Mouse (Mus musculus) hindbrain, embryonic 15.5 days (tissue): ENCODE results near the gene Rhox11. TPM values are rescaled to one million over a fixed set of nuclear protein-coding genes. Genes with fewer than 3 reads are reported as not detected.
"Not testable (repeated sequence)": the region's sequence is repeated elsewhere in the genome, so short reads cannot be mapped to it uniquely, and the experiment has no call there.

Source experiments
- ATAC-seq: fragments of 200-750 bp; cut with Nextera tagmentation; 2 replicates; pipeline ENCODE4 v1.8.0; 2017; ENCODE audit warnings: low read depth, moderate number of reproducible peaks, moderate TSS enrichment; ENCODE audit not compliant: low FRiP score
- H3K27ac ChIP-seq: fragments of 300-500 bp; sonication (generic); replicated peaks from 2 replicates; pipeline ENCODE4 v1.5.1; 2015; ENCODE audit warnings: mild to moderate bottlenecking, inconsistent platforms
- H3K27me3 ChIP-seq: fragments of 300-500 bp; sonication (generic); 2 replicates; pipeline ENCODE4 v1.6.1; 2015; ENCODE audit warnings: control low read depth, inconsistent platforms
- H3K36me3 ChIP-seq: fragments of 300-500 bp; sonication (generic); 2 replicates; pipeline ENCODE4 v1.6.1; 2015; ENCODE audit warnings: control low read depth, inconsistent platforms
- H3K4me1 ChIP-seq: fragments of 300-500 bp; sonication (generic); replicated peaks from 2 replicates; pipeline ENCODE4 v1.6.1; 2015; ENCODE audit warnings: control low read depth, inconsistent platforms
- H3K4me2 ChIP-seq: fragments of 300-500 bp; sonication (generic); 2 replicates; pipeline ENCODE4 v1.6.1; 2015; ENCODE audit warnings: moderate library complexity, mild to moderate bottlenecking, inconsistent platforms
- H3K4me3 ChIP-seq: fragments of 300-500 bp; sonication (generic); 2 replicates; pipeline ENCODE4 v1.5.1; 2015; ENCODE audit warnings: mild to moderate bottlenecking, inconsistent platforms
- H3K9ac ChIP-seq: fragments of 300-500 bp; sonication (generic); 2 replicates; pipeline ENCODE4 v1.6.1; 2015; ENCODE audit warnings: inconsistent platforms
- H3K9me3 ChIP-seq: fragments of 300-500 bp; sonication (generic); 2 replicates; pipeline ENCODE4 v1.6.1; 2016; ENCODE audit warnings: control low read depth, inconsistent platforms
- WGBS: fragments of 180-500 bp; shearing (Covaris S2); methylation state at CpG from one replicate; pipeline ENCODE4 v1.1.7; 2015; 5-methylcytosine and 5-hydroxymethylcytosine counted together
- polyA plus RNA-seq: library from polyadenylated mRNA; unstranded; fragments of >200 nt; fragmentation: Nextera tagmentation; extraction: Ambion mirVana; gene quantifications from 2 replicates; pipeline ENCODE4 v1.2.1, GENCODE M21; 2015

Gene Rhox11
- polyA plus RNA-seq = not detected in 2 replicates

GRCm38 (mm10) chrX:38085041-38085440 is at the start of gene Rhox11:
Rhox11 (minus strand) TSS chrX:38085141.
- Histone ChIP-seq H3K36me3 (no peaks in the 10 kb centered on the region), H3K27ac (no peak within 1 kb of the TSS), H3K9me3 (no peaks in the 10 kb centered on the region), H3K4me2 (no peak within 1 kb of the TSS), H3K4me3 (no peak within 1 kb of the TSS), H3K9ac (no peak within 1 kb of the TSS), H3K27me3 (no peaks in the 10 kb centered on the region), H3K4me1 (no peaks in the 10 kb centered on the region)
- ATAC-seq = no peak
- WGBS = 87% methylated on average over 9 of the region's 9 CpGs

DNA sequence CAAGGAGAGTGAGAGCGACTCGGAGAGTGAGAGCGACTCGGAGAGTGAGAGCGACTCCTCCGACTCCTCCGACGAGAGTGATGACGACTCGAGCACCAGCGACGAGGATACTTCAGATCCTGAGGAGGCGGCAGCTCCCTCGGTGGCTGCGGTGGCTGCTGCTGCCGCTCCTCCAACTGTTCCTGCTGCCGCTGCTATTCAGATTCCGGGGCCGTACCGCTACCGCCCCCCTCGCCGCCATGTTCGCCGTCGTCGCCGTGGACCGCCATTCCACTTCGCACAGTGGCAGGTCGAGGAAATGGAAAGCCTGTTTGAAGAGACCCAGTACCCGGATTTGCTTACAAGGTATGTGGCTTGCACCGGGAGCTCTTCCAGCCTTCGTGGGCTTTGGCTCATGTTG is 36.5 kb upstream of the Rhox11 start:
- 93% methylated on average over 31 of the region's 34 CpGs for WGBS
- H3K27ac ChIP-seq = no peak overlapping the region
- ATAC-seq = no peak

DNA sequence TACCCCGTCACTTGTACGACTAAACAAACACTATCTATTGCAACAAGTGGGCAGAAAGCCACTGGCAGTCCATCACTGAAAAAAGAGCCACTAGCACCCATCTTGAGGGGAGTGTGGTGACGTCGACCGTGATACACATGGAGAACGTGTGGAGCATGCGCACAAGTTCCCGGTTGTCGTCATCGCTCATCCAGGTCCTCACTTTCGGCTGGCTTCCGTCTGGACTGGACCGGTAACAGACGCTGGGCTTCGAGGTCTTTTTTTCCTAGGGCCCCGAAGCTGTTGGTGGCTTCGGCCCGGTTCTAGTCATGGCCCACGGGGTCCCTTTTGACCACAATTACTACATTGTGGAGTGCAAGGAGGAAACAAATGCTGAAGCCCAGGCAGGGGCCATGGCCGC is 36.0 kb upstream of the Rhox11 start, which contains the start of gene Rhox13:
TSS of gene Rhox13 (plus strand) at position 238 of the 400 bp plus-strand sequence.
- ATAC-seq = no peak
- H3K27me3 ChIP-seq = no peaks in the 10 kb centered on the region
- no peaks in the 10 kb centered on the region for H3K4me1 ChIP-seq
- H3K9ac ChIP-seq = no peak within 1 kb of the TSS
- H3K4me2 ChIP-seq = no peak within 1 kb of the TSS
- 96% methylated on average over 20 of the region's 20 CpGs for WGBS
- 0 out of 2 replicates have a peak, but pooled peaks cover 7% of the 10 kb centered on the region for H3K9me3 ChIP-seq
- H3K4me3 ChIP-seq = no peak within 1 kb of the TSS
- no peaks in the 10 kb centered on the region for H3K36me3 ChIP-seq
- H3K27ac ChIP-seq = no peak within 1 kb of the TSS

More for the DNA sequence above, 36.5 kb upstream of the Rhox11 start:
- Histone ChIP-seq H3K9me3 (0 out of 2 replicates have a peak, but pooled peaks cover 7% of the 10 kb centered on the region), H3K27me3 (no peaks in the 10 kb centered on the region), H3K4me1 (no peaks in the 10 kb centered on the region), H3K9ac (no peak overlapping the region), H3K4me3 (no peak overlapping the region), H3K36me3 (no peaks in the 10 kb centered on the region), H3K4me2 (no peak overlapping the region)

DNA sequence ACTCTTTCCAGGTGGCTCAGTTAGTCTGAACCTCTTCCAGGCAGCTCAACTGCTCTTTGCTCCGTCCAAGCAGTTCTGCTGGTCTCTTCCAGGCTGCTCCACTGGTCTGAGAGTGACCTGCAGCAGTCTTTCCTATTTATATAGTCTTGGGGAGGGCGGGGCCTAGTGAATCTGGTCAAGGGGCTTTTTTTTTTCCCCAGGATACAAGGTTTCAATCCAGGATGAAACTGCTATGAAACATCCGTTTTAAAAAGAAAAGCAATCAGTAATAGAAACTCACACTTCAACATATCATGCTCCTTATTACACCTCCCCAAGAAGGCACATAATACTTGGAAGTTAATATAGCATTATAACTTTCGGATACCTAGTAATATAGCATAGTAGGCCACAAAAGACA is 25.9 kb upstream of the Rhox11 start, which contains the start of gene Rhox12:
TSS of gene Rhox12 (minus strand) at position 101 of the 400 bp plus-strand sequence.
- WGBS = 79% methylated on average over 4 of the region's 4 CpGs
- Histone ChIP-seq H3K9me3 (no peaks in the 10 kb centered on the region), H3K36me3 (no peaks in the 10 kb centered on the region), H3K4me1 (no peaks in the 10 kb centered on the region), H3K9ac (no peak within 1 kb of the TSS), H3K4me3 (no peak within 1 kb of the TSS), H3K27ac (no peak within 1 kb of the TSS), H3K27me3 (no peaks in the 10 kb centered on the region), H3K4me2 (no peak within 1 kb of the TSS)
- no peak for ATAC-seq

GRCm38 (mm10) chrX:38084226-38084625 is 715 bp downstream of the Rhox11 start:
- no peak overlapping the region for H3K27ac ChIP-seq
- no peaks in the 10 kb centered on the region for H3K4me1 ChIP-seq
- H3K4me2 ChIP-seq = no peak overlapping the region
- H3K9ac ChIP-seq = no peak overlapping the region
- H3K36me3 ChIP-seq = no peaks in the 10 kb centered on the region
- H3K4me3 ChIP-seq = no peak overlapping the region
- no peaks in the 10 kb centered on the region for H3K27me3 ChIP-seq
- H3K9me3 ChIP-seq = no peaks in the 10 kb centered on the region
- ATAC-seq = no peak
- WGBS = 15% methylated on average over 12 of the region's 12 CpGs

DNA sequence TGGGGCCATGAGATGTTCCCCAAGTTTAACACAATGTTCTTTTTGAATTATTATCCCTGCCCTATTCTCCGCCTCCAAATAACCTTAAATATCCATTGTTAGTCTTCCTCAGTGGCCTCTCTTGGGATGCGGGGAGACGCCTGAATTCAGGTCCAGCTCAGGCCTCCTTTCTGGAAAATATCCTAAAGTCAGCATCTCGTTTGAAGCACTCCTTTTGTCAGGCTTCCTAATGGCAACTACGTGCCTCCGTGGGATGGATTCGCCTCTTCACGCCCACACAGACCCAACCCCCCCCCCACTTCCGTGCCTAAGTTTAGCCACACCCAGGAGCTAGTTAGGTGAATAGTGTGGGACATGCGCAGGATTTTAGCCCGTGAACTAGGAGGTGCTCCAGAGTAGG is 18.8 kb downstream of the Rhox11 start, which contains the start of gene Rhox10:
TSS of gene Rhox10 (plus strand) at position 301 of the 400 bp plus-strand sequence.
- no peaks in the 10 kb centered on the region for H3K27me3 ChIP-seq
- no peaks in the 10 kb centered on the region for H3K9me3 ChIP-seq
- no peak within 1 kb of the TSS for H3K4me2 ChIP-seq
- 90% methylated on average over 11 of the region's 11 CpGs for WGBS
- H3K4me1 ChIP-seq = no peaks in the 10 kb centered on the region
- H3K9ac ChIP-seq = no peak within 1 kb of the TSS
- H3K4me3 ChIP-seq = no peak within 1 kb of the TSS
- ATAC-seq = no peak
- no peak within 1 kb of the TSS for H3K27ac ChIP-seq
- H3K36me3 ChIP-seq = no peaks in the 10 kb centered on the region

- no peak overlapping the region for H3K9ac ChIP-seq
- H3K27me3 ChIP-seq = no peaks in the 10 kb centered on the region
- H3K4me2 ChIP-seq = no peak overlapping the region
- H3K4me3 ChIP-seq = no peak overlapping the region
- no peak for ATAC-seq
- H3K27ac ChIP-seq = no peak overlapping the region
- H3K4me1 ChIP-seq = no peaks in the 10 kb centered on the region
- WGBS = 0% methylated on average over 1 of the region's 1 CpGs
- no peaks in the 10 kb centered on the region for H3K9me3 ChIP-seq
- H3K36me3 ChIP-seq = no peaks in the 10 kb centered on the region
Measured at GRCm38 (mm10) chrX:38061544-38061943, 23.4 kb downstream of the Rhox11 start.

DNA sequence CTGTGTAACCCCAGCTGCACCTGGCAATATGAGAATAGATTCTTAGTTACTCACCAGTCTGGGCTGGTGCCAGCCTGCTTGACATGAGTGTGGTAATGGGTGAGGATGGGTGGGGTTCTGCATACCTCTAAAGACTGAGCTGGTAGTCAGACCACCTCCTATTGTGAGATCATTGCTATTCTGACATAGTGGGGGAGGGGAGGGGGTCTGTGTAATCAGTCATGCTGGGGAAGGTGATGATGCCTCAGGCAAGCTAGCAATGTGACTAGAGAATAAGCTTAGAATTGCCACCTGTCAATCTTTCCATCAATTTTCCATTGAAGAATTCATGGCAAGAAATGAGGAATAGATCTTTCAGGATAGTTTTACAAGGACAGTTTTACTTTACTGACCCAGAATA is 41.9 kb downstream of the Rhox11 start, which contains the start of gene Btg1-ps2:
TSS of gene Btg1-ps2 (minus strand) at position 101 of the 400 bp plus-strand sequence.
- not testable (repeated sequence) for H3K4me1 ChIP-seq, H3K9me3 ChIP-seq, ATAC-seq, H3K4me3 ChIP-seq, H3K4me2 ChIP-seq, H3K9ac ChIP-seq, H3K36me3 ChIP-seq, H3K27me3 ChIP-seq, H3K27ac ChIP-seq

DNA sequence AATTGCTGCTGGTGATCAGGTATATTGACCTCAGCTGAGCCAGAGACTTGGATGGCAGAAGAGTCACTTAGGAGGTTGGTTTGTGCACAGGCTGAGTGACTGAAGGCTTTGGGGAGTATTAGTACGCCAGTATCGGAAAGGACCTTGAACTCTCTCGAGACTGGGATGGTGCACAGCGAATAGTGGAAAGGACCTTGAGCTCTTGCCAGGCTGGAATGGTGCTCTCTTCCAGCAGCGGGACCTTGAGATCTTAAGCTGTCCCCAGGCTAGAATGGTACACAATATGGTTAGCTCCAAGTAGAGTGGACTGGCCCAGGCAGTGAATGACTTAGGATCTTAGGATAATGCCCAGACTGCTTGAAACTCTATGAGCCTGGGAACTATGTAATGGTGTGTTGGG is 45.3 kb downstream of the Rhox11 start:
- Histone ChIP-seq H3K9me3 (no peaks in the 10 kb centered on the region), H3K27ac (no peak overlapping the region), H3K36me3 (no peaks in the 10 kb centered on the region), H3K4me1 (no peaks in the 10 kb centered on the region), H3K4me2 (no peak overlapping the region), H3K4me3 (no peak overlapping the region), H3K9ac (no peak overlapping the region), H3K27me3 (no peaks in the 10 kb centered on the region)
- WGBS = 93% methylated on average over 5 of the region's 5 CpGs
- ATAC-seq = no peak

DNA sequence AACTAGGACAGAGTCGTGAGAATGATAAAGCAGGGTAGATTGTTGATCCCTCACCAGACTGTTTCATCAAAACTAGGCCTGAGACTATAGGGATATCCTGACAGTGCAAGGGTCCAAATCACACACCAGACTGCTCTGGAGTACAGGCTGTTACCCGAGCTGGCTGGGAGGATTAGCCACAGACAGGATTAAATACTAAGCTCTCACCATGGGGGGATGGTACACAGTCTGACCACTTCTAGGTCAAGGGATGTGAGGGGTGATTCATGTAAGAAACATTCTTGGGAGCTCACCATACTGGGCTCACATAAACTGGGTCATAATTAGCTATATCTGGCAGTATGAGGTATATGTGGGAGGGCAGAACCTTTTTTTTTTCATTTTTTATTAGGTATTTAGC is 51.1 kb downstream of the Rhox11 start:
- no peaks in the 10 kb centered on the region for H3K36me3 ChIP-seq
- WGBS = 74% methylated on average over 2 of the region's 2 CpGs
- no peaks in the 10 kb centered on the region for H3K4me1 ChIP-seq
- H3K4me3 ChIP-seq = no peak overlapping the region
- no peaks in the 10 kb centered on the region for H3K9me3 ChIP-seq
- H3K9ac ChIP-seq = no peak overlapping the region
- no peak overlapping the region for H3K27ac ChIP-seq
- H3K4me2 ChIP-seq = no peak overlapping the region
- ATAC-seq = no peak
- no peaks in the 10 kb centered on the region for H3K27me3 ChIP-seq

Other genes starting within 250 kb of the Rhox11 start
- gene Rhox8, start 206.2 kb downstream of the Rhox11 start, polyA plus RNA-seq = 0.17 TPM in 1 of 2 replicates, not detected in the other
- not detected in 2 replicates for gene Rhox7b, start 187.9 kb downstream of the Rhox11 start, polyA plus RNA-seq
- gene Rhox9, start 183.4 kb downstream of the Rhox11 start, polyA plus RNA-seq = not detected in 2 replicates
- not detected in 2 replicates for gene Btg1-ps1, start 66.3 kb downstream of the Rhox11 start, polyA plus RNA-seq
- gene Btg1-ps2, start 42.0 kb downstream of the Rhox11 start, polyA plus RNA-seq = not detected in 2 replicates
- not detected in 2 replicates for gene Rhox10, start 18.7 kb downstream of the Rhox11 start, polyA plus RNA-seq
- not detected in 2 replicates for gene Rhox12, start 25.8 kb upstream of the Rhox11 start, polyA plus RNA-seq
- gene Rhox13, start 36.1 kb upstream of the Rhox11 start, polyA plus RNA-seq = not detected in 2 replicates
- gene Zbtb33, start 104.7 kb upstream of the Rhox11 start, polyA plus RNA-seq = 4.0 and 4.7 TPM in 2 replicates
- 37.1 and 39.0 TPM in 2 replicates for gene Tmem255a, start 167.3 kb upstream of the Rhox11 start, polyA plus RNA-seq
- 0.07 TPM in 1 of 2 replicates, not detected in the other for gene Atp1b4, start 231.0 kb upstream of the Rhox11 start, polyA plus RNA-seq